Mouse (Mus musculus) retina, postnatal 7 days (tissue): ENCODE measurements at regions not wholly inside any gene's neighbourhood (a gene's known extent, or its start where the extent isn't known, plus 50 kb on each side); places are given as distances from the start of the nearest gene placed in this dataset.

ENCODE experiments used
- DNase-seq: peaks from one replicate; pipeline ENCODE4 v3.0.0-alpha.2; 2012; ENCODE audit warnings: low read depth, low spot score

DNA sequence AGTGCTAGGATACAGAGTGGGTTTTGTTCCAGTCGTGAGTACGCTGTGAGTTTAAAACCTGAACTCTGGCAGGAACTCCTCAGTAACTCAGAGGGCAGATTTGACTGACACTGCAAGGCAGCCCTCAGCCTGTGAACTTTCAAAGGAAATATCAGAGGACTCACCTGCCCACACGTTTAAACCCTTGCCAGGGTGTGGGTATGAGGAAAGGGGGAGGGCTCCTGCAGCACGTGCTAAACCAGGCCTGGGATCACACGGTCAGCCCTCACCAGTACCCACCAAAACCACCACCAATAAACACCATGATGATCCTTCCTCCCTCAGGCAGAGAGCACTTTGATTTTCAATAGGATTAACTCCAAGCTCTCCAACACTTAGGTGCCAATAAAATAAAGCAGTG, 192.8 kb upstream of the Runx1 start:
- no peak for DNase-seq

DNA sequence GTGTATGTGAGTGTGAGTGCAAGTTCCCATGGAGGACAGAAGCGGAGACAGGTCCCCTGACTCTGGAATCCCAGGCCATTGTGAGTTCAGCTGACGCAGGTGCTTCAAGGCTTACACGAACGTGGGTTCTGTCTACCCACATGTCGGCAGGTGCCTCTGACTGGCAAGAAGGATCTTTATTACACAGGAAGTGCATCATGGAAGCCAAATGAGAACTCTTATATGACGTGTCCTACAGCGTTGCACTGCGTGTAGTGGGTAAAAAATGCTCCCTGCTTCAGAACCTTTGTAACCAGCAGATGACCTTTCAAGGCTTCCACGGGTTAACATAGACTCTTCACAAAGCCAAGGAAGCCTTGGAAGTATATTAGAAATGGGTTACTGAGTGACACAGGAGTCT, 191.1 kb upstream of the Runx1 start:
- DNase-seq, result no peak

DNA sequence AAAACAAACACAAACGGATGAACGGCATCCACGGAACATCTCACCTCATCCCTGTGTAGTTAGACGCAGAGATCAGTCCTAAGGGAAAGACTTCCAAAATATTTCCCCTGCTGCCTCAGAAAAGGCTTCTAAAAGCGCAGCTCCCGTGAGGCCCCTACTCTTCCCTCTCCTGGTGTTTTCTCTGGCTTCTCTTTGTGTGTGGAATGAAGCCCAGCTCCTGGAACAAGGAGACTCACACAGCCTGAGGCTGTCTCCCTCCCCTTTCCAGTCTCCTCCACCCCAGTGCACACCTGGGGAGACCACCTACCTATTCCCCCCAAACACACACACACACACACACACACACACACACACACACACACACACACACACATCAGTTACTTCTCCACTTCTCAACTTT, 189.7 kb upstream of the Runx1 start:
- no peak for DNase-seq

GRCm38 (mm10) chr16:93014991-93015390, 189.0 kb upstream of the Runx1 start:
- DNase-seq, result no peak

DNA sequence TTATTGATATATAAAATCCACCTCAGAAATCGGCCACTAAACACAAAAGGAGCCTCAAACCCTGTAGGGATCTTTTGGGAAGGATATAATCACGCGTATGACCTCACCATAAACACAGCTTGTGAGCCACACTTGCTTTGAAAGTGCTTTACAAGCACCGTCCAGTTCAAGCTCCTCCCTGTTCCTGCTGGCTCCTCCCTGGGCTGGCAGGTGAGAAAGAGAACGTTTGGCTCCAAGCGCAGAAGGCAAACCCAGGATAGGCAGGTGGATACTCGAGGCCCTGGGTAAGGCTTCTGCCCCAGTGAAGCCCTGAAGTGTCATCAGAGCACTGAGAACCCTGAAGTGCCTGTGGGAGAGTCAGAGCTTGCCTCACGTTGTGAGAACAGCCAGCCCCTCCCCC, 187.9 kb upstream of the Runx1 start:
- no peak for DNase-seq

GRCm38 (mm10) chr16:93013256-93013655, 187.3 kb upstream of the Runx1 start:
- DNase-seq, result no peak

- no peak for DNase-seq
Measured at GRCm38 (mm10) chr16:93011474-93011873, 185.5 kb upstream of the Runx1 start.

DNA sequence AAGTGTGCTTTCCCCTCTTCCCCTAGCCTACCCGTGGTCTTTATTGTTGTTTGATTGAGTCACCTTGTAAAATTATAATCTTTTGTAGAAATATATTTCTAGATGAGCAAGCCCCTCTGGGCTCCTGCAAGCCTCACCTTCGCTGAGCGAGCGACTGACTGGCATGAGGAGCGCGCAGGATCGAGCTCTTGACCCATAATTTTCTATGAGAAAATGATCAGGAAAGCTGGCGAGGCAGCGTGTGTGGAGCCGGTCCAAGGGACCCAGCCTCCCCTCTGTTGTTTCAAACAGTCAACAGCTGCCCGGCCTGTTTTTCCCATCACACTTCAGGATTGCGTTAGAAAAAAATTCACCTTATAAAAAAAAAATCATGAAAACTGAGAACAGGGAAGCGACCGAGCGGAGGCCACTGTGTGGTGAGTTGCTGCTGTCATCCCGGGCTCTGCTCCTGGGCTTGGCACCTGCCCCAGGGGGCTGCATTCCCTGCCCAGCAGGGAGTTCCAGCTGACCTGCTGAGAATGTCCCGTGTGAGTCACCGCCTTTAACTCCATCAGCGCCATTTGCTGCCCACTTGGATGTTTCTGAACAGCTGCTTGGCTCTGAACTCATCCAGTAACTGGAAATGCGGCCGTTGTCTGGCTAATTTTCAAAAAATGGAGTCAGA, 180.5 kb upstream of the Runx1 start:
- no peak for DNase-seq

DNA sequence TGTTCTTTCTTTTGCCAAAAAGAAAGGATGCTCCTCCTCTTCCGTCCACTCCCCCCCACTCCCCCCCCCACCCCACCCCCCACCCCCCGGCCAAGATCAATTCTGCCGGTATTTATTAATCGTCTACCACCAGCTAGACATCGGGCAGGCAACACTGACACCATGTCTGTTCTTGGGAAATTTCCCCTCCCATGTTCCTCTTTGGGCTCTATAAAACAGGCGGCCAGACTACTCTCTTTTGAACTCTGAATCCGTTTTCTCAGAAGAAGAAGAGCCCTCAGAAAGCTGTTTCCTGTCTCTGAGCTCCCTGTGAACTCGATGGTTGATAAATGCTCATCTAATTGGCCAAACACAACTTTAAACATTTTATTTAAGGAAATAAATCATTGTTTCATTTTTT, 179.5 kb upstream of the Runx1 start:
- DNase-seq, result no peak

- no peak for DNase-seq
Measured at GRCm38 (mm10) chr16:93003830-93004229, 177.9 kb upstream of the Runx1 start.

DNA sequence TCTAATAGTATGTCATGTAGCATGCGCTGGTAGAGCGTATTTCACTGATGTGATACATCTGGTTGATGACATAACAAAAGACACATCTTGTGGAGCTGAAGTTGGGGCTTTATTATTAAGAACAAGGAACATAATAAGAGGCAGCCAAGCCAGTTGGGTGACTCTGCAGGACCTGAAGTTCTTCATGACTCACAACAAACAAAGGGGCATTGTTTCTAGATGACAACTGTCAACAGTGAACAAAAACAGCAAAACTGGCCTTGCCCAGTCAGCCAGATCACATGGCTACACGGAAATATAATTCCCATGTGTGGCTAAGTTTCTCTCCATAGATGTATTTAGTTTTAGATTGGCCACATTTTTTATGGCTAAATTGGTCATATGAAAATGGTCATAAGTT, 172.7 kb upstream of the Runx1 start:
- no peak for DNase-seq

DNA sequence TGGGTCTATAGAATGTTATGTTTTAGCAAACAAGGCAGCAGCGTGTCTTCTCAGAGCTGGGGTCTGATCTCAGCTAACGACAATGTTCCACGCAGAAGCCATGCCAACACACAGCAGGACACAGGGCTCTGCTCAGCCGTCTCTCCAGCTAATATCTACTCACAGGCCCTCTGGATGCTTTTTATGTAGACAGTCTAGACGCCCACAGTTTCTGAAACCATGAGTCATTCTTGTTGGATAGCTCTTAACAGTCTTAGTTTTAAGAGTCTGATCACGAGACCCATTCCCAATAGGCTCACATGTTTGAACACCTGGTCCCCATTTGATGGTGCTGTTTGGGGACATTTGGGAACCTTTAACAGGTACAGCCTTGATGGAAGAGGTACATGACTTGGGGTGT, 171.7 kb upstream of the Runx1 start:
- no peak for DNase-seq

DNA sequence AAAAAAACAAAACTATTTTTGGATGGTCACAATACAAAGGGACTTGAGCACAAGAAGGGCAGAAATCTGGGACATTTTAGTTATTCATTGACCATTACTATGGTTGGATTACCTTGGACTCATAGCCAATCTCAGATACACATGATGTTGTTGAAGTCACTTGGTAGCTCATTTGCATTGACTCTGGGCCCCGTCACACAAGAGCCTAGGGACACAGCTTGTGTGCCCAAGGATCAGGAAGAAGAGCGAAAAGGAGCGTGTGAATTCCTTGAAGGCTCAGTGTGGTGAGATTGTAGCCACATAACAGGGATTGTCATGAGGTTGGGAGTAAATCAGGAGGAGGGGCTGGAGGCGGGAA, 170.0 kb upstream of the Runx1 start:
- no peak for DNase-seq

DNA sequence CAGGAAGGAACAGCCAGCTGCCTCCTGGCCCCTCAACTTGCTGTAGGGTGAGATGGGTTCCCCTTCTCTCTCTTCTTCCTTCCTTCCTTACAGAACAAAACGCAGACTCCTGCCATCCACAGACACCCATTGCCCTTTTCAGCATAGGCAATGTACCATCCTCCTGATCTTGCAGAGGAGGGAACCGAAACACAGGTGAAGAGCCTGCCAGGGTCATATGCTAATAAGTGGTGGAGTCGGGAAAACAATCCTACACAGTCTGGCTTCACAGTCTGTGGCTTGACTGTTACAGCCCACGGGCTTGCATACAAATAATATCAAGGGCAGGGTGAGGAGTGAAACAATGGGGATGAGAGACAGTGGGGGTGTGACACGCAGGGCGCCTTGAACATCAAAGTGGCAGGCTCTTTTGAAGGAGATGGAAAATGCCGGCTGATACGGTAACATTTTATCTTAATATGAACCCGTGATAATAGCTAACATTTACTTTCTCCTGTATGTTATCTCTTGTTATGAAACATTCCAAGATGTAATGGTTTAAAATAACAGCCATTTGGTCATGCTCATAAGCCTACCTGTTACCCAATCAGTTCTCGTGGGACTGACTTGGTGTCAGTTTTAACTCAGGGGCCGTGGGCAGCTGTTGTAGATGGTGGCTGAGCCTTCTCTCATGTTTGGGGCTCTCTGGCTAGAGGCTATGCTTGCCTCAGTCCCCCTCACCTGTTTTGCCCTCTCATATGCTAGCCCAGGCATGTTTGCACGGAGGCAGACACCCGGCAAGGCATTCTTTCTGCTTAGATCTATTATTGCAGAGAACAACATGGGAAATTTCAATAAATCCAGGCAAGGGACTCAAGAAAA, 169.4 kb upstream of the Runx1 start:
- DNase-seq, result no peak

GRCm38 (mm10) chr16:92992876-92993275, 166.9 kb upstream of the Runx1 start:
- DNase-seq, result no peak

DNA sequence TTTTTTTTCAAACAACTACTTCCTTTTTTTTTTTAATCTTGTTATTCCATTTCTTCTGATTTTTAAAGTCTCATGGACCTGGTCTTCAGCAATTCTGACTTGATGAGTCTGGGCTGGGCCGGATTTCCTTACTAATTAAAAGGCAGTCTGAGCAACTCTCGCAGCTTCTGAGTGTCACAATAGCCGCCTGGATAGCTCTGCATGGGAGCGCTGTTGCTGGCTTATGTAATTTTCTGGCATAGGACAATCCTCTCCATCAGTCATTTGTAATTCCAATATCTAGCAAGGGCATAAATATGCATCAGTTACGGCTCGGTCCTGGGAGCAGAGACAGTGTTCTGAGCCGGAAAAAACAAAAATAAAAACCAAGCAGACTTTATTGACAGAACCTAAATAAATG, 165.5 kb upstream of the Runx1 start:
- no peak for DNase-seq

- DNase-seq, result no peak
Measured at GRCm38 (mm10) chr16:92988416-92988815, 162.5 kb upstream of the Runx1 start.

GRCm38 (mm10) chr16:92988000-92988399, 162.1 kb upstream of the Runx1 start:
- no peak for DNase-seq

GRCm38 (mm10) chr16:92985768-92986167, 159.8 kb upstream of the Runx1 start:
- DNase-seq, result no peak

DNA sequence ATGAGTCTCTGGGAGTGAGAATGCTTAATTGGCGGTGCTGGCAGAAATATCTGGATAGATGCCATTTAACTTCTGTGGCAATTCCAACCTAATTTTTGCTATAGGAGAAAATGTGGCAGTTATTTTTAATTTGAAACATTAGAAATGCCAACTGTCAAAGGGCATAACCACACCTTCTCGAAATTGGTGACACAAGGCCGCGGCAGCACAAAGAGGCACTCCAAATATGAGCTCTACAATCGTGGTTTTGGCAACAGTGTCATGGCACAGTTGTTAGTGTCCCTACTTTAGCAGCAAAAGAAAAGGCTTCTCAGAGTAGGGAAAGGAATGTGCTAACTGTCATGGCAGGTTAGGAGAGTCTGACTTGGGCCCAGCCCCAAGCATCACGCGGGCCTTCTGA, 157.0 kb upstream of the Runx1 start:
- no peak for DNase-seq

GRCm38 (mm10) chr16:92979620-92980330, 153.8 kb upstream of the Runx1 start:
- no peak for DNase-seq

DNA sequence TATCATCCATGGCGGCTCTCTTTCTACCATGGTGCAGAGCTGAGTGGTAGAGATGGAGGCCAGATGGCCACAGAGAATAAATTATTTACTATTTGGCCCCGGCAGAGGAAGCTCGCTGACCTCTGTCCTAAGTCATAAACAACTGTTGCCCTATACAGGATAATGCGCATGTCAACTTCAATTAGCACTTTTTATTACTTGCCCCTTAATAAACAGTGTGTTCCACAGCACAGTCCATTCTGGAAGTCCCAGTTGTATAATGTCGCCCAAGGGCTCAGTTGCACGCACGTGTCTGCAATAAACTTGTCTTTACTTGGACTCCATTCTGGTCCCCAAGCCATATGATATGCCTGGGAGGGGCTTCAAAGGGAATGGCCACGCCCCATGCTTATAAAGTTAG, 150.1 kb upstream of the Runx1 start:
- DNase-seq, result no peak

DNA sequence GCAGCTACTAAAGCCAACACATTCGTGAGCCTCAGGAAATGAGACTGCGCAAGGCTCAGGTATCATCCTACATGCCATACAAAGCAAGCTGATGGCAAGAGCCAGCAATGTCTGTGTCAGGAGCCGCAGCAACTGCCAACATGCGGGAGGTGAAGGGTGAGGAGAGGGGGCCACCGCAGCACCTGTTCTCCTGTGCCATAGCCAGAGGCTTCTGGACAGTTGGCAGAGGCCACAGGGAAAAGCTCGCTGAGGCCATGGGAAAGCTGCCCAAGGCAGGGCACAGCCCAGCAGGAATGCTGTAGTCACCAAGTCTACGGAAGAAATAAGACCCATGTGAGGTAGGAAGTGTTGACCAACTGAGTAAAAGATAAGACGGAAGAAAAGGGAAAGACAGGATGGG, 149.1 kb upstream of the Runx1 start:
- no peak for DNase-seq
